ENCODE assay signal across 8 mouse cellular contexts in the genomic region with DNA sequence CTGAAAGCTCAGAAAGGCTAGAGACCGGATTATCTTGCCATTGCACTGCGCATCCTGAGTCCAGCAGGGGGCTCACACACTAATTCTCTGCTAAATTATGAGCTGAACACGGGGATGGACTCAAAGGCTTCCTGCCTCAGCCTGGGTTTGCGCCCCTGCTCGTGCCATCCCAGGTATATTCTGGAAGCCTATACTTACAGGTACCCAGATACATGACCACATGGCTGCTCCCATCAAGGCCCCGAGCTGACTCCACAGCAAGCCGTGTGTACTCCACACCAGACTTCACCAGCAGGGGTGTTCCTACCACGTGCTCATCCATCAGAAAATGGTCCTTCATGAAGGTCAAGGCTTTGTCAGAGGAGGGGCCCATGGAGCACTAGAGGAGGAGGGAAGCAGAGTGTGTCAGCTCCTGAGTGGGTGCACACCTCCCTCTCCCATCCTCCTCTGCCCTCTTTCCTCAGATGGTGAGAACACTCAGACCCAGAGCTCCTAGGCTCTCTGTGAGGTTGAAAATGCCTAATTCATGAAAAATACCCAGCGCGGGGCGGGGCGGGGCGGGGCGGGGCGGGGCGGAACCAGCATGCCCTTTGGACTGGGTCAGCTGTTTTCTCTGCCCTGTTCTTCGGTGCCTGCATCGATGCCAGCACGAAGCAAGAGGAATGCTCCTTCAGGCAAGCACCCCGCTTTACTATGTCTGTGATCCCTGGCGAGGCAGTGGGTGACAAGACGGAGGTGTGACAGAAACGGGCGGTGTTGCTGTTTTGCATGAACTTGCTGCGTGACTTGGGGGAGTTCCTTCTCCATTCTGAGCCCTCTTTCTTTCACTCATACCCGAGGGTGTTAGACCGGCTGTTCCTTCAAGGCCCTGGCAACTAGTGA. TPM values are rescaled to one million over a fixed set of nuclear protein-coding genes. Genes with fewer than 3 reads are reported as not detected.
DNase-seq lines count a peak whose midpoint lies in the region; ATAC-seq and TF ChIP-seq lines count a peak whose summit lies in the region.

No protein-coding gene starts in this region.

- no peak for TF ChIP-seq EP300 in liver, postnatal 0 days (IDR thresholded peaks at IDR 0.05; ENCODE audit: low read depth)

- 0 out of 2 replicates have a peak, but pooled peaks have one; percentile 19 for ATAC-seq in forebrain, embryonic 16.5 days
- ATAC-seq in liver, postnatal 0 days, result peak; percentile 61
- no peak for ATAC-seq in neural tube, embryonic 14.5 days (ENCODE audit: low read depth)

- H3K9ac ChIP-seq in forebrain, embryonic 16.5 days (replicated peaks; ENCODE audit: low read depth, low read length), result no peak overlapping the region
- 0 out of 2 replicates have a peak overlapping the region, but pooled peaks have one; percentile 19 for H3K9ac ChIP-seq in liver, postnatal 0 days (replicated peaks)
- no peak overlapping the region for H3K9ac ChIP-seq in neural tube, embryonic 14.5 days (replicated peaks; ENCODE audit: low read depth, low read length)

- peaks cover 12% of the 10 kb centered on the region for H3K27me3 ChIP-seq in heart, embryonic 10.5 days (ENCODE audit: insufficient read depth, poor library complexity, severe bottlenecking)
- 0 out of 2 replicates have a peak, but pooled peaks cover 2% of the 10 kb centered on the region for H3K27me3 ChIP-seq in forebrain, embryonic 16.5 days (replicated peaks; ENCODE audit: control insufficient read depth, insufficient read depth, low read length)
- no peaks in the 10 kb centered on the region for H3K27me3 ChIP-seq in liver, postnatal 0 days (ENCODE audit: insufficient read depth, low read length)
- no peaks in the 10 kb centered on the region for H3K27me3 ChIP-seq in neural tube, embryonic 14.5 days (ENCODE audit: control insufficient read depth, insufficient read depth, low read length)

- H3K4me3 ChIP-seq in heart, embryonic 10.5 days, result peak overlapping the region; percentile 49
- no peak overlapping the region for H3K4me3 ChIP-seq in forebrain, embryonic 16.5 days (replicated peaks; ENCODE audit: low read length)
- peak overlapping the region; percentile 13; the same call in 1 of the 2 replicates for H3K4me3 ChIP-seq in liver, postnatal 0 days (ENCODE audit: low read depth, low read length)
- H3K4me3 ChIP-seq in neural tube, embryonic 14.5 days (ENCODE audit: low read depth, low read length), result no peak overlapping the region

- TF ChIP-seq CTCF in liver, postnatal 0 days (IDR thresholded peaks at IDR 0.05; ENCODE audit: low read depth), result peak; percentile 67

- H3K27ac ChIP-seq in heart, embryonic 10.5 days, result peak overlapping the region; percentile 72
- H3K27ac ChIP-seq in forebrain, embryonic 16.5 days (ENCODE audit: low read length), result no peak overlapping the region
- H3K27ac ChIP-seq in liver, postnatal 0 days (ENCODE audit: low read depth), result 0 out of 2 replicates have a peak overlapping the region, but pooled peaks have one; percentile 34
- H3K27ac ChIP-seq in neural tube, embryonic 14.5 days (ENCODE audit: low read depth, low read length), result no peak overlapping the region

- no peaks in the 10 kb centered on the region for H3K9me3 ChIP-seq in heart, embryonic 10.5 days
- no peaks in the 10 kb centered on the region for H3K9me3 ChIP-seq in forebrain, embryonic 16.5 days (ENCODE audit: control insufficient read depth, low read length)
- no peaks in the 10 kb centered on the region for H3K9me3 ChIP-seq in liver, postnatal 0 days (ENCODE audit: low read length)
- no peaks in the 10 kb centered on the region for H3K9me3 ChIP-seq in neural tube, embryonic 14.5 days (ENCODE audit: control insufficient read depth, low read length)

- peaks cover 35% of the 10 kb centered on the region for H3K4me1 ChIP-seq in heart, embryonic 10.5 days
- peaks cover 9% of the 10 kb centered on the region for H3K4me1 ChIP-seq in forebrain, embryonic 16.5 days (replicated peaks; ENCODE audit: control insufficient read depth, insufficient read depth, low read length)
- H3K4me1 ChIP-seq in liver, postnatal 0 days (ENCODE audit: insufficient read depth), result peaks cover 28% of the 10 kb centered on the region
- no peaks in the 10 kb centered on the region for H3K4me1 ChIP-seq in neural tube, embryonic 14.5 days (ENCODE audit: control insufficient read depth, insufficient read depth, low read length)

- DNase-seq in heart, embryonic 10.5 days (ENCODE audit: low spot score), result no peak
- no peak for DNase-seq in heart, adult 8-10 months (ENCODE audit: low spot score)
- peak; percentile 70 for DNase-seq in adrenal gland, postnatal 14 days
- peak; percentile 67 for DNase-seq in kidney, adult 18-20 months
- peak; percentile 57 for DNase-seq in liver, postnatal 0 days
- DNase-seq in gastrocnemius, adult 18-20 months (ENCODE audit: low spot score), result no peak

- H3K36me3 ChIP-seq in heart, embryonic 10.5 days, result no peaks in the 10 kb centered on the region
- H3K36me3 ChIP-seq in forebrain, embryonic 16.5 days (ENCODE audit: control insufficient read depth, insufficient read depth), result peaks cover 4% of the 10 kb centered on the region; the same call in 1 of the 2 replicates
- H3K36me3 ChIP-seq in liver, postnatal 0 days (replicated peaks; ENCODE audit: insufficient read depth, low read length), result peaks cover 16% of the 10 kb centered on the region
- H3K36me3 ChIP-seq in neural tube, embryonic 14.5 days (ENCODE audit: control insufficient read depth, insufficient read depth, low read length), result peaks cover 24% of the 10 kb centered on the region

- 17% methylated on average over 27 of the region's 27 CpGs for WGBS in heart, embryonic 10.5 days
- 21% methylated on average over 26 of the region's 27 CpGs for whole genome bisulfite sequencing in forebrain, embryonic 16.5 days
- WGBS in liver, postnatal 0 days (ENCODE audit: insufficient replicate concordance), result 16% methylated on average over 24 of the region's 27 CpGs
- 16% methylated on average over 27 of the region's 27 CpGs for WGBS in neural tube, embryonic 14.5 days

- peak overlapping the region; percentile 21 for H3K4me2 ChIP-seq in forebrain, embryonic 16.5 days (ENCODE audit: low read length)
- peak overlapping the region; percentile 60 for H3K4me2 ChIP-seq in liver, postnatal 0 days (ENCODE audit: low read depth, low read length)
- peak overlapping the region; percentile 12; the same call in 1 of the 2 replicates for H3K4me2 ChIP-seq in neural tube, embryonic 14.5 days (ENCODE audit: low read depth, low read length)

RNA-seq across cellular contexts. Expression of a gene that starts 15.8 kb away (rescaled TPM):
- 16.8 and 17.5 TPM in 2 replicates for polyA plus RNA-seq in heart, embryonic 10.5 days (2016; fragmentation: Nextera tagmentation; extraction: Ambion mirVana)
- 10 to 100 TPM; 13.1 to 14.7 (median 14.1) TPM for total RNA-seq in heart, adult 8-10 months (2022)
- 46.7 and 51.7 TPM in 2 replicates for total RNA-seq in adrenal gland, postnatal 14 days (2021)
- polyA plus RNA-seq in forebrain, embryonic 16.5 days (2015; fragmentation: Nextera tagmentation; extraction: Ambion mirVana), result 36.2 and 37.1 TPM in 2 replicates
- polyA plus RNA-seq in liver, postnatal 0 days (2015; fragmentation: Nextera tagmentation; extraction: Ambion mirVana), result 9.0 and 9.2 TPM in 2 replicates
- polyA plus RNA-seq in neural tube, embryonic 14.5 days (2014; fragmentation: Nextera tagmentation; extraction: Ambion mirVana), result 40.8 and 42.5 TPM in 2 replicates
- 10 to 100 TPM; 18.4 to 19.1 TPM for total RNA-seq in gastrocnemius, adult 18-20 months (2021)

RNA-seq across cellular contexts. Expression of a gene that starts 20.2 kb away (rescaled TPM):
- 1.7 and 4.3 TPM in 2 replicates for polyA plus RNA-seq in heart, embryonic 10.5 days (2016; fragmentation: Nextera tagmentation; extraction: Ambion mirVana)
- 1 to 10 TPM; 2.6 to 4.7 (median 3.8) TPM for total RNA-seq in heart, adult 8-10 months (2022)
- total RNA-seq in adrenal gland, postnatal 14 days (2021), result 11.0 and 11.5 TPM in 2 replicates
- 16.5 and 25.8 TPM in 2 replicates for polyA plus RNA-seq in forebrain, embryonic 16.5 days (2015; fragmentation: Nextera tagmentation; extraction: Ambion mirVana)
- polyA plus RNA-seq in liver, postnatal 0 days (2015; fragmentation: Nextera tagmentation; extraction: Ambion mirVana), result 27.3 and 30.0 TPM in 2 replicates
- 20.8 and 21.5 TPM in 2 replicates for polyA plus RNA-seq in neural tube, embryonic 14.5 days (2014; fragmentation: Nextera tagmentation; extraction: Ambion mirVana)
- total RNA-seq in gastrocnemius, adult 18-20 months (2021), result 1 to 10 TPM; 1.4 to 2.0 TPM

RNA-seq across cellular contexts. Expression of a gene that starts 30.6 kb away (rescaled TPM):
- polyA plus RNA-seq in heart, embryonic 10.5 days (2016; fragmentation: Nextera tagmentation; extraction: Ambion mirVana), result 131 and 149 TPM in 2 replicates
- 10 to 100 TPM; 16.2 to 19.9 (median 16.7) TPM for total RNA-seq in heart, adult 8-10 months (2022)
- total RNA-seq in adrenal gland, postnatal 14 days (2021), result 57.0 and 58.2 TPM in 2 replicates
- polyA plus RNA-seq in forebrain, embryonic 16.5 days (2015; fragmentation: Nextera tagmentation; extraction: Ambion mirVana), result 45.1 and 45.5 TPM in 2 replicates
- 59.5 and 64.3 TPM in 2 replicates for polyA plus RNA-seq in liver, postnatal 0 days (2015; fragmentation: Nextera tagmentation; extraction: Ambion mirVana)
- 19.3 and 22.2 TPM in 2 replicates for polyA plus RNA-seq in neural tube, embryonic 14.5 days (2014; fragmentation: Nextera tagmentation; extraction: Ambion mirVana)
- 10 to 100 TPM; 16.9 to 17.4 TPM for total RNA-seq in gastrocnemius, adult 18-20 months (2021)

RNA-seq across cellular contexts. Expression of a gene that starts 56.5 kb away (rescaled TPM):
- not detected in 2 replicates for polyA plus RNA-seq in heart, embryonic 10.5 days (2016; fragmentation: Nextera tagmentation; extraction: Ambion mirVana)
- total RNA-seq in heart, adult 8-10 months (2022), result not detected
- 2.1 and 3.3 TPM in 2 replicates for total RNA-seq in adrenal gland, postnatal 14 days (2021)
- polyA plus RNA-seq in forebrain, embryonic 16.5 days (2015; fragmentation: Nextera tagmentation; extraction: Ambion mirVana), result 1.1 TPM in 1 of 2 replicates, not detected in the other
- not detected in 2 replicates for polyA plus RNA-seq in liver, postnatal 0 days (2015; fragmentation: Nextera tagmentation; extraction: Ambion mirVana)
- polyA plus RNA-seq in neural tube, embryonic 14.5 days (2014; fragmentation: Nextera tagmentation; extraction: Ambion mirVana), result not detected in 2 replicates
- not detected for total RNA-seq in gastrocnemius, adult 18-20 months (2021)

Comparison
In these comparisons a context has a peak if more than half of its experiments do, and no peak if none do; other contexts are left out.
1. DNase-seq: peak in adrenal gland, postnatal 14 days (single experiment), kidney, adult 18-20 months (single experiment) and liver, postnatal 0 days (single experiment); none in heart, embryonic 10.5 days (single experiment), heart, adult 8-10 months (single experiment) and gastrocnemius, adult 18-20 months (single experiment).
2. H3K27ac ChIP-seq: peak in heart, embryonic 10.5 days (single experiment) and liver, postnatal 0 days (single experiment); none in forebrain, embryonic 16.5 days (single experiment) and neural tube, embryonic 14.5 days (single experiment).
3. H3K4me3 ChIP-seq: peak in heart, embryonic 10.5 days (single experiment) and liver, postnatal 0 days (single experiment); none in forebrain, embryonic 16.5 days (single experiment) and neural tube, embryonic 14.5 days (single experiment).
4. Peak in every context shown above with its lines, with median percentiles within 50 percentile points of each other: H3K4me2 ChIP-seq.